Mouse (Mus musculus): ENCODE data around the gene Prcc.

- no peak for TF ChIP-seq CTCF (IDR thresholded peaks at IDR 0.05; ENCODE audit: borderline replicate concordance, control insufficient read depth, extremely low read depth, insufficient read depth, low read length, poor library complexity)
- TF ChIP-seq POLR2A (IDR thresholded peaks at IDR 0.05; ENCODE audit: control insufficient read depth, extremely low read depth, insufficient read depth, low read length, poor library complexity): no peak
Measured at GRCm38 (mm10) chr3:87859813-87860212, 25.6 kb downstream of the Prcc start.
